Mouse (Mus musculus) intestine, embryonic 16.5 days (tissue): ENCODE results near the gene Caap1. TPM values are rescaled to one million over a fixed set of nuclear protein-coding genes. Genes with fewer than 3 reads are reported as not detected.

Experiments used
- ATAC-seq: fragments of 200-750 bp; cut with Nextera tagmentation; 2 replicates; pipeline ENCODE4 v1.8.0; 2017; ENCODE audit warnings: moderate TSS enrichment, moderate library complexity
- H3K27ac ChIP-seq: fragments of 300-500 bp; sonication (generic); 2 replicates; pipeline ENCODE4 v1.5.1; 2014; ENCODE audit warnings: mild to moderate bottlenecking, low read length
- H3K27me3 ChIP-seq: fragments of 300-500 bp; sonication (generic); replicated peaks from 2 replicates; pipeline ENCODE4 v1.6.1; 2014; ENCODE audit warnings: low read length, control low read depth, mixed read lengths; ENCODE audit not compliant: control insufficient read depth, insufficient read depth
- H3K36me3 ChIP-seq: fragments of 300-500 bp; sonication (generic); 2 replicates; pipeline ENCODE4 v1.6.1; 2014; ENCODE audit warnings: low read length, control low read depth; ENCODE audit not compliant: control insufficient read depth, insufficient read depth
- H3K4me1 ChIP-seq: fragments of 300-500 bp; sonication (generic); 2 replicates; pipeline ENCODE4 v1.6.1; 2014; ENCODE audit warnings: low read length, control low read depth, mixed read lengths; ENCODE audit not compliant: control insufficient read depth, insufficient read depth
- H3K4me2 ChIP-seq: fragments of 300-500 bp; sonication (generic); 2 replicates; pipeline ENCODE4 v1.6.1; 2014; ENCODE audit warnings: low read depth, low read length, control low read depth
- H3K4me3 ChIP-seq: fragments of 300-500 bp; sonication (generic); 2 replicates; pipeline ENCODE4 v1.5.1; 2014; ENCODE audit warnings: mild to moderate bottlenecking, low read length
- H3K9ac ChIP-seq: fragments of 300-500 bp; sonication (generic); 2 replicates; pipeline ENCODE4 v1.6.1; 2014; ENCODE audit warnings: low read depth, low read length
- H3K9me3 ChIP-seq: fragments of 300-500 bp; sonication (generic); 2 replicates; pipeline ENCODE4 v1.6.1; 2016; ENCODE audit warnings: low read length, control low read depth; ENCODE audit not compliant: control insufficient read depth
- WGBS: fragments of 180-500 bp; shearing (Covaris S2); extraction: QIAGEN DNeasy Blood & Tissue Kit; methylation state at CpG from one replicate; pipeline ENCODE4 v1.1.7; 2014; 5-methylcytosine and 5-hydroxymethylcytosine counted together
- polyA plus RNA-seq: library from polyadenylated mRNA; unstranded; fragments of >200 nt; fragmentation: Nextera tagmentation; extraction: Ambion mirVana; gene quantifications from 2 replicates; pipeline ENCODE4 v1.2.1, GENCODE M21; 2015

Gene Caap1
- polyA plus RNA-seq, 1 experiment from 2014 or later, result 11.5 TPM

DNA sequence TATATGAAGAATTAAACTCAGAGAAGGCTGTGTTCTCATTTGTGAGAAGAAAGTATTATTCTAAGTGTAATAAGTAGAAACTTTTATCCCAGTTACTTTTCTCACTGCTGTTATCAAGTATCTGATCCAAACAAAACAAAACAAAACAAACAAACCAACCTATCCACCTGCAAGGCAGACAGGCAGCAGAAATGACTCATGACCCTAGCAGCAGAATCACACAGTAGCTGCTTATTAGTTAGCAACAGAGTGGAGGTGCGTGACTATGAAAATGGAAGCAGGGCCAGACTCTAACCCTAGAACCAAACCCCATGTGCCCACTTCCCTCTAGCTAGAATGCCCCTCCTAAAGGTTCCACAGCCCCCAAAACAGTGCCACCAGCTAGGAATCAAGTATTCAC, 27.1 kb downstream of the Caap1 start:
- Histone ChIP-seq H3K27me3 (no peaks in the 10 kb centered on the region), H3K4me2 (no peak overlapping the region), H3K36me3 (no peaks in the 10 kb centered on the region), H3K4me3 (no peak overlapping the region), H3K9me3 (no peaks in the 10 kb centered on the region), H3K27ac (no peak overlapping the region), H3K9ac (no peak overlapping the region), H3K4me1 (no peaks in the 10 kb centered on the region)
- no peak for ATAC-seq
- WGBS, result 94% methylated on average over 1 of the region's 1 CpGs

GRCm38 (mm10) chr4:94523321-94523720, 33.3 kb downstream of the Caap1 start:
- Histone ChIP-seq H3K27ac (no peak overlapping the region), H3K4me3 (no peak overlapping the region), H3K9me3 (no peaks in the 10 kb centered on the region), H3K9ac (no peak overlapping the region), H3K27me3 (no peaks in the 10 kb centered on the region), H3K36me3 (no peaks in the 10 kb centered on the region), H3K4me1 (no peaks in the 10 kb centered on the region), H3K4me2 (no peak overlapping the region)
- ATAC-seq, result no peak

DNA sequence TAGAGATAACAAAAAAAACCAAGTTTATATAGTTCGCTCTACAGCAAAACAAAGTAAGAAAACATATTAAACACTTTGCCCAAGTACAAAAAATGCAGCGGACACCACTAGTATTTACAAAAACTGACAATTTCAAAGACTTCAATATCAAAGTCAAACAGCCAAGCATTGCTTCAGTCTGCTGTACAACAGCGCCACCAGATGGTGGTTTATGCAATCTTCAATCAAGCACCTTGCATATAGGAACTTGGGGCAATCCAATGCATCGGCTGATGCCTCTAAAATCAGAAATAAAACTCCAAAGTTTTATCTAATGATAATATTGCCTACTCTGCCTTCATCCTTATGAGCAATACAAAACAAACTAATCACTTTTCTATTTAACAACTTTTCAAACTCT, 39.0 kb downstream of the Caap1 start:
- Histone ChIP-seq H3K9me3 (no peaks in the 10 kb centered on the region), H3K4me2 (no peak overlapping the region), H3K27me3 (no peaks in the 10 kb centered on the region), H3K4me3 (no peak overlapping the region), H3K9ac (no peak overlapping the region), H3K36me3 (no peaks in the 10 kb centered on the region), H3K27ac (no peak overlapping the region), H3K4me1 (no peaks in the 10 kb centered on the region)
- no peak for ATAC-seq
- 67% methylated on average over 4 of the region's 4 CpGs for WGBS

DNA sequence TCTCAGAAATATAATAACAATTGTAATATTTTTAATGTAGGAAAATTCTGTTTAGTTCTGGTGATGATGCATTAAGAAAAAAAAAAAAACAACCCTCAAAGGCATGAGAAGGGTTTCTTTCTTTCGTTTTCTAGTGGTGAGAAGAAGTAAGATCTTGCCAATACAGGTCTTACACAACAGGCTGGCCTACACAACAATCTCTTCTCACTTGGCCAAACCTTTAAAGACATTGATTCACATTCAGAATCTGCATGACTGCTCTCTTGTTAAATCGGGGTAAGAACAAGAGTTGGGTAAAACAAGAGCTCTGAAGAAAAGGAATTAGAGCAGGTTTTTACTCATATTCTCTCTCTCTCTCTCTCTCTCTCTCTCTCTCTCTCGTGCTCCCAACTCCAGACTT, 41.2 kb downstream of the Caap1 start:
- Histone ChIP-seq H3K36me3 (no peaks in the 10 kb centered on the region), H3K4me1 (no peaks in the 10 kb centered on the region), H3K9ac (no peak overlapping the region), H3K4me3 (no peak overlapping the region), H3K9me3 (no peaks in the 10 kb centered on the region), H3K27me3 (no peaks in the 10 kb centered on the region), H3K27ac (no peak overlapping the region), H3K4me2 (no peak overlapping the region)
- 93% methylated on average over 3 of the region's 3 CpGs for WGBS
- ATAC-seq, result no peak

GRCm38 (mm10) chr4:94476749-94477399, 79.7 kb downstream of the Caap1 start:
- Histone ChIP-seq H3K36me3 (no peaks in the 10 kb centered on the region), H3K27ac (no peak overlapping the region), H3K4me2 (no peak overlapping the region), H3K9me3 (no peaks in the 10 kb centered on the region), H3K9ac (no peak overlapping the region), H3K4me1 (no peaks in the 10 kb centered on the region), H3K4me3 (no peak overlapping the region), H3K27me3 (no peaks in the 10 kb centered on the region)
- 83% methylated on average over 18 of the region's 18 CpGs for WGBS
- no peak for ATAC-seq

GRCm38 (mm10) chr4:94473286-94473685, 83.3 kb downstream of the Caap1 start:
- ATAC-seq, result no peak
- Histone ChIP-seq H3K4me2 (no peak overlapping the region), H3K4me1 (no peaks in the 10 kb centered on the region), H3K27ac (no peak overlapping the region), H3K9ac (no peak overlapping the region), H3K4me3 (no peak overlapping the region), H3K36me3 (no peaks in the 10 kb centered on the region), H3K9me3 (no peaks in the 10 kb centered on the region), H3K27me3 (no peaks in the 10 kb centered on the region)
- 92% methylated on average over 1 of the region's 1 CpGs for WGBS

DNA sequence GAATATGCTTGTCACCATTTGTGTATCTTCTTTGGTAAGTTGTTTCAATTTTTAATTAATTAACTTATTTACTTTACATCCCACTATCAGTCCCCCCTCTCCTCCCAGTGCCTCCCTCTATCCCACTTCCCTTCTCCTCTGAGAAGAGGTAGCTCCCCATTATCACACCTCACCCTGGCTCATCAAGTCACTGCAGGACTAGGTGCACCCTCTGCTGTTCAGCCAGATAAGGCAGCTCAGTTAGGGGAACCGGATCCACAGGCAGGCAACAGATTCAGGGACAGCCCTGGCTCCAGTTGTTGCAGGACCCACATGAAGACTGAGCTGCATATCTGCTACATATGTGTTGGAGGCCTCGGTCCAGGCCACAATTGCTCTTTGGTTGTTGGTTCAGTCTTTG, 97.2 kb downstream of the Caap1 start:
- Histone ChIP-seq H3K4me2 (no peak overlapping the region), H3K9ac (no peak overlapping the region), H3K27ac (no peak overlapping the region), H3K4me1 (no peaks in the 10 kb centered on the region), H3K9me3 (no peaks in the 10 kb centered on the region), H3K4me3 (no peak overlapping the region), H3K27me3 (no peaks in the 10 kb centered on the region), H3K36me3 (no peaks in the 10 kb centered on the region; the same call in 1 of the 2 replicates)
- WGBS, result 88% methylated on average over 2 of the region's 2 CpGs
- ATAC-seq, result no peak

- 88% methylated on average over 1 of the region's 1 CpGs for WGBS
- Histone ChIP-seq H3K27me3 (no peaks in the 10 kb centered on the region), H3K9me3 (no peaks in the 10 kb centered on the region), H3K4me2 (no peak overlapping the region), H3K9ac (no peak overlapping the region), H3K4me1 (no peaks in the 10 kb centered on the region), H3K36me3 (no peaks in the 10 kb centered on the region), H3K27ac (no peak overlapping the region), H3K4me3 (no peak overlapping the region)
- no peak for ATAC-seq
These were observed 101.7 kb downstream of the Caap1 start for GRCm38 (mm10) chr4:94454857-94455256.
